Mouse (Mus musculus): Measurements from ENCODE around the gene Dnajc28. TPM values are rescaled to one million over a fixed set of nuclear protein-coding genes. Genes with fewer than 3 reads are reported as not detected.

Dnajc28 gene
- total and polyA plus RNA-seq, 2 experiments: 1.9 to 11.3 TPM

- Histone ChIP-seq H3K27me3 (ENCODE audit: control insufficient read depth, insufficient read depth, low read length) (no peaks in the 10 kb centered on the region), H3K79me2 (ENCODE audit: control insufficient read depth, insufficient read depth, low read length) (peaks cover 25% of the 10 kb centered on the region), H3K9ac (ENCODE audit: low read depth, low read length) (peak overlapping the region; percentile 80), H3K36me3 (ENCODE audit: control insufficient read depth, insufficient read depth, low read length) (no peaks in the 10 kb centered on the region), H3K27ac (replicated peaks; ENCODE audit: insufficient read depth, low read depth, low read length) (peak overlapping the region; percentile 60), H3K4me3 (ENCODE audit: insufficient read depth, low read depth, low read length) (peak overlapping the region; percentile 85), H3K4me1 (ENCODE audit: control insufficient read depth, insufficient read depth, low read length) (peaks cover 7% of the 10 kb centered on the region)
- no peak for DNase-seq (ENCODE audit: extremely low read depth, low read depth, low spot score)
- TF ChIP-seq POLR2A (IDR thresholded peaks at IDR 0.05; ENCODE audit: extremely low read depth, insufficient read depth, low read length): peak; percentile 47; the same call in 1 of the 2 replicates
- no peak for TF ChIP-seq CTCF (IDR thresholded peaks at IDR 0.05; ENCODE audit: low read depth, low read length)
- 2% methylated on average over 75 of the region's 75 CpGs for WGBS
Measured at GRCm38 (mm10) chr16:91596779-91597671, 21.8 kb downstream of the Dnajc28 start.

GRCm38 (mm10) chr16:91596397-91596778 is 22.4 kb downstream of the Dnajc28 start:
- Histone ChIP-seq H3K4me3 (ENCODE audit: insufficient read depth, low read depth, low read length) (no peak overlapping the region), H3K79me2 (ENCODE audit: control insufficient read depth, insufficient read depth, low read length) (peaks cover 31% of the 10 kb centered on the region), H3K36me3 (ENCODE audit: control insufficient read depth, insufficient read depth, low read length) (no peaks in the 10 kb centered on the region), H3K9ac (ENCODE audit: low read depth, low read length) (peak overlapping the region; percentile 80; the same call in 1 of the 2 replicates), H3K4me1 (ENCODE audit: control insufficient read depth, insufficient read depth, low read length) (peaks cover 7% of the 10 kb centered on the region), H3K27ac (replicated peaks; ENCODE audit: insufficient read depth, low read depth, low read length) (no peak overlapping the region), H3K27me3 (ENCODE audit: control insufficient read depth, insufficient read depth, low read length) (no peaks in the 10 kb centered on the region)
- TF ChIP-seq POLR2A (IDR thresholded peaks at IDR 0.05; ENCODE audit: extremely low read depth, insufficient read depth, low read length) (no peak), CTCF (IDR thresholded peaks at IDR 0.05; ENCODE audit: low read depth, low read length) (no peak)
- peak; percentile 13 for DNase-seq (ENCODE audit: extremely low read depth, low read depth, low spot score)
- 21% methylated on average over 9 of the region's 9 CpGs for WGBS

DNA sequence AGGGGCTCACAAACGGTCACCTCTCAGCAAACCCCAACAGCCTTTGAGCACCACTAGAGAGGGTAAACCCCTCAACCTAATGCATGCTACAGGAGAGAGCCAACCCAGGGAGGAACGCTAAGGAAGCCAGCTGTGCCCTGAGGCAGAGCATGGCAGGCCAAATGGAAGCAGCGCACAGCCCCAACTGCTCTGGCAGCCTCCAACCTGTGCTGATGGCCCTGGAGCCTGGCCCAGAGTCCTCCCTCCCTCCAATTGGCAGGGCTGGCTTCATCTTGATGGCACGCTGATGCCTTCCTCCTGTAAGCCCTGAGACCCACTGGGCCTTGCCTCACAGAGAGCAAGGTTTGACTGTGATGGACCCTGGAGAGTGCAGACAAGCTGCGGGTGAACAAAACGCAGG is 23.8 kb downstream of the Dnajc28 start:
- DNase-seq (ENCODE audit: extremely low read depth, low read depth, low spot score): peak; percentile 25

GRCm38 (mm10) chr16:91593262-91593661 is 25.6 kb downstream of the Dnajc28 start:
- no peak for DNase-seq (ENCODE audit: extremely low read depth, low read depth, low spot score)
- H3K79me2 ChIP-seq (ENCODE audit: control insufficient read depth, insufficient read depth, low read length): peaks cover 45% of the 10 kb centered on the region
- WGBS: 83% methylated on average over 3 of the region's 3 CpGs
- H3K27me3 ChIP-seq (ENCODE audit: control insufficient read depth, insufficient read depth, low read length): no peaks in the 10 kb centered on the region
- H3K36me3 ChIP-seq (ENCODE audit: control insufficient read depth, insufficient read depth, low read length): no peaks in the 10 kb centered on the region
- no peak overlapping the region for H3K4me3 ChIP-seq (ENCODE audit: insufficient read depth, low read depth, low read length)
- H3K27ac ChIP-seq (replicated peaks; ENCODE audit: insufficient read depth, low read depth, low read length): no peak overlapping the region
- peaks cover 7% of the 10 kb centered on the region for H3K4me1 ChIP-seq (ENCODE audit: control insufficient read depth, insufficient read depth, low read length)
- H3K9ac ChIP-seq (ENCODE audit: low read depth, low read length): no peak overlapping the region
- TF ChIP-seq POLR2A (IDR thresholded peaks at IDR 0.05; ENCODE audit: extremely low read depth, insufficient read depth, low read length): no peak

More for the DNA sequence above, 23.8 kb downstream of the Dnajc28 start:
- TF ChIP-seq CTCF (IDR thresholded peaks at IDR 0.05; ENCODE audit: low read depth, low read length) (no peak), POLR2A (IDR thresholded peaks at IDR 0.05; ENCODE audit: extremely low read depth, insufficient read depth, low read length) (no peak)
- H3K9ac ChIP-seq (ENCODE audit: low read depth, low read length): no peak overlapping the region
- peaks cover 40% of the 10 kb centered on the region for H3K79me2 ChIP-seq (ENCODE audit: control insufficient read depth, insufficient read depth, low read length)
- H3K27me3 ChIP-seq (ENCODE audit: control insufficient read depth, insufficient read depth, low read length): no peaks in the 10 kb centered on the region
- no peak overlapping the region for H3K27ac ChIP-seq (replicated peaks; ENCODE audit: insufficient read depth, low read depth, low read length)
- H3K4me3 ChIP-seq (ENCODE audit: insufficient read depth, low read depth, low read length): no peak overlapping the region
- H3K36me3 ChIP-seq (ENCODE audit: control insufficient read depth, insufficient read depth, low read length): no peaks in the 10 kb centered on the region
- peaks cover 7% of the 10 kb centered on the region for H3K4me1 ChIP-seq (ENCODE audit: control insufficient read depth, insufficient read depth, low read length)
- WGBS: 73% methylated on average over 6 of the region's 6 CpGs

- peaks cover 44% of the 10 kb centered on the region for H3K79me2 ChIP-seq (ENCODE audit: control insufficient read depth, insufficient read depth, low read length)
- H3K27ac ChIP-seq (replicated peaks; ENCODE audit: insufficient read depth, low read depth, low read length): no peak overlapping the region
- TF ChIP-seq POLR2A (IDR thresholded peaks at IDR 0.05; ENCODE audit: extremely low read depth, insufficient read depth, low read length): no peak
- no peak for TF ChIP-seq CTCF (IDR thresholded peaks at IDR 0.05; ENCODE audit: low read depth, low read length)
- peaks cover 7% of the 10 kb centered on the region for H3K4me1 ChIP-seq (ENCODE audit: control insufficient read depth, insufficient read depth, low read length)
- H3K27me3 ChIP-seq (ENCODE audit: control insufficient read depth, insufficient read depth, low read length): no peaks in the 10 kb centered on the region
- DNase-seq (ENCODE audit: extremely low read depth, low read depth, low spot score): no peak
- H3K9ac ChIP-seq (ENCODE audit: low read depth, low read length): no peak overlapping the region
- H3K36me3 ChIP-seq (ENCODE audit: control insufficient read depth, insufficient read depth, low read length): no peaks in the 10 kb centered on the region
- 81% methylated on average over 8 of the region's 8 CpGs for WGBS
- H3K4me3 ChIP-seq (ENCODE audit: insufficient read depth, low read depth, low read length): no peak overlapping the region
Measured at GRCm38 (mm10) chr16:91592162-91592561, 26.7 kb downstream of the Dnajc28 start.

DNA sequence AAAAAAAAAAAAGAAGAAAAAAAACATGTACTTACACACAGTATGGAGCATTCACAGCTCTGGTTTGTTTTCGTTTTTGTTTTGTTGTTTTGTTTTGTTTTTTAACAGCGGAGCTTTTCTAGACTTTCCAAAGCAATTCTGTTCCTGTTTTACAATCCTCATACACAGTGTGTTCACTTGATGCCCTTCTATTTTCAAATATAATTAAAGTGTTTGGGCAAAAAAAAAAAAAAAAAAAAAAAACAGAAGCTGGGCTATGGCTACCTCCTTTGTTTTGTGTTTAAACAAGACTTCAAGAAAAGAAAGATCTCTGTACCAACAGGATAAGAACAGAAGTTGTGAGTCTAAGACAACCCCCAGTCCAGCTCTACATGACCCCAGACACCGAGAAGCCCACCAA is 30.1 kb downstream of the Dnajc28 start:
- Histone ChIP-seq H3K27me3 (ENCODE audit: control insufficient read depth, insufficient read depth, low read length) (no peaks in the 10 kb centered on the region), H3K36me3 (ENCODE audit: control insufficient read depth, insufficient read depth, low read length) (peaks cover 7% of the 10 kb centered on the region), H3K4me3 (ENCODE audit: insufficient read depth, low read depth, low read length) (no peak overlapping the region), H3K27ac (replicated peaks; ENCODE audit: insufficient read depth, low read depth, low read length) (no peak overlapping the region), H3K79me2 (ENCODE audit: control insufficient read depth, insufficient read depth, low read length) (peaks cover 29% of the 10 kb centered on the region; the same call in 1 of the 2 replicates), H3K9ac (ENCODE audit: low read depth, low read length) (no peak overlapping the region), H3K4me1 (ENCODE audit: control insufficient read depth, insufficient read depth, low read length) (no peaks in the 10 kb centered on the region)
- TF ChIP-seq POLR2A (IDR thresholded peaks at IDR 0.05; ENCODE audit: extremely low read depth, insufficient read depth, low read length) (no peak), CTCF (IDR thresholded peaks at IDR 0.05; ENCODE audit: low read depth, low read length) (no peak)
- DNase-seq (ENCODE audit: extremely low read depth, low read depth, low spot score): no peak
- WGBS: 94% methylated on average over 3 of the region's 3 CpGs

Measured in liver, adult 2 months (tissue).